Mouse (Mus musculus) bone marrow macrophage, adult 2 months (primary cell): ENCODE results near the gene Susd4.

ENCODE experiments used
- CTCF ChIP-seq: IDR thresholded peaks from 2 replicates; pipeline ENCODE4 v1.5.1; 2012; ENCODE audit warnings: low read depth, mild to moderate bottlenecking, low read length, moderate library complexity
- POLR2A ChIP-seq: IDR thresholded peaks from 2 replicates; pipeline ENCODE4 v1.6.1; 2012; ENCODE audit warnings: mild to moderate bottlenecking, low read depth, low read length, borderline replicate concordance

DNA sequence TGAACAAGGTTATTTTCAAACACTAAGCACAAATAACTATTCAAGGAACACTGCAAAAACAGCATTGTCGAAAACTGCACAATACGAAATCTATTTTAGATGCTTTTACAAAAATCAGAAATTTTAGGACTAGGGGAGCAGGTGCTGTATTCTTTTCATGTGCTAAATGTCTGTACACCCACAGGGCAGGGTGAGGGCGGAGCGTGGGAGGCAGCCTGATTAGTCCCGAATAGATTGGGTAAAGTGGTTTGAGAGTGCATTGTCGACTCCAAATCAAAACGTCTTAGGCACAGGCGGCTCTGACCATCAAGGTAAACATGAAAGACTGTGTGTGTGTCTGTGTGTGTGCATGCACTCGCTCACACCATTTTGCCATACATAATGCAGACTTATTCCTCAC lies 34.7 kb upstream of the Susd4 start:
- no peak for TF ChIP-seq CTCF
- no peak for TF ChIP-seq POLR2A
